16 mouse cellular contexts compared by ENCODE assay signal in the genomic region with DNA sequence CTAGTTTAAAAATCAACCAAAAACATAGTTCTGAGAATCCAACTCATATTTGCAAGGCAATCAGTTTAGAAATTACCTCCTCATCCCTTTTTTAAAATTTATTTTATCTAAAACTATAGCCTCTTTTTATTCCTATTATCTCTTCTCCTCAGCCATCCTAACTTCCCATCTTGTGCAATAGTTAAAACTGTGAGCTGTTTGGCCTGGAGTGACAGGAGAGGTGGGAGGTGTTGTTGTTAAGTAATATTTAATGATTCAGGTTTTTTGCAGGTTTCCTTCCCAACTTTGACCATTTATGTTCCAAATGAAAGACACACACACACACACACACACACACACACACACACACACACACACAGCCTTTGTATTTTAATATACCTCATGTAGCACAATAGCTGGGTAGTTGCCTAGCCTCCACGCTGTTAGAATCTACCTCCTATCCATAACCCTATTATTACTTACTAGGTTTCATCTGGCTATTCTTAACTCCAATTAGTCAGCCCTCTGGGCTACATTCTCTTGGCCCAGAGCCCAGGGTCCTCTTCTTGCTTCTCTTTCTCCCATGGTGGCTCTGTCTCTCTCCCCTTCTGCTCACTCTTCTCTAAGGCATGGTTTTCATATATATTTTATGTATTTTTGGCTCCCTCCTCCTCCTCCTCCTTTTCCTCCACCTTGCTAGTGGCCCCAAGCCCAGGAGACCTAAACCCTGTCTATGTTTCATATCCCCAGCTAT.
A peak's percentile ranks its signal among the peaks of the same experiment; 100 is the strongest.
DNase-seq lines count a peak whose midpoint lies in the region; ATAC-seq and TF ChIP-seq lines count a peak whose summit lies in the region.
"Had no signal": no experiment of that assay in that cellular context is flagged by ENCODE, and none has a peak within 500 bp of the region (broad histone marks: within the 10 kb centered on the region; RNA-seq: fewer than 3 reads in every experiment).

No protein-coding gene starts in this region.

- no peaks in the 10 kb centered on the region for H3K9me3 ChIP-seq in liver, postnatal 0 days (ENCODE audit: low read length)
- H3K9me3 ChIP-seq: forebrain, embryonic 10.5 days; stomach, embryonic 15.5 days had no signal

- peaks cover 13% of the 10 kb centered on the region for H3K4me1 ChIP-seq in liver, postnatal 0 days (ENCODE audit: insufficient read depth)
- H3K4me1 ChIP-seq: forebrain, embryonic 10.5 days; stomach, embryonic 15.5 days had no signal

- no peak overlapping the region for H3K27ac ChIP-seq in liver, postnatal 0 days (ENCODE audit: low read depth)
- H3K27ac ChIP-seq: forebrain, embryonic 10.5 days; stomach, embryonic 15.5 days had no signal

- no peaks in the 10 kb centered on the region for H3K36me3 ChIP-seq in liver, postnatal 0 days (replicated peaks; ENCODE audit: insufficient read depth, low read length)
- H3K36me3 ChIP-seq: forebrain, embryonic 10.5 days; stomach, embryonic 15.5 days had no signal

- TF ChIP-seq CTCF in liver, postnatal 0 days (IDR thresholded peaks at IDR 0.05; ENCODE audit: low read depth) = no peak

- H3K27me3 ChIP-seq in liver, postnatal 0 days (ENCODE audit: insufficient read depth, low read length) = no peaks in the 10 kb centered on the region
- H3K27me3 ChIP-seq: stomach, embryonic 15.5 days had no signal

- H3K4me2 ChIP-seq in liver, postnatal 0 days (ENCODE audit: low read depth, low read length) = no peak overlapping the region
- H3K4me2 ChIP-seq: lung, embryonic 14.5 days; stomach, embryonic 15.5 days had no signal

- ATAC-seq in liver, postnatal 0 days = 0 out of 2 replicates have a peak, but pooled peaks have one; percentile 23
- ATAC-seq in megakaryocyte-erythroid progenitor cell, adult 5-6 weeks (replicated peaks; ENCODE audit: low FRiP score, low TSS enrichment, poor library complexity, severe bottlenecking) = 0 out of 2 replicates have a peak, but pooled peaks have one; percentile 51
- ATAC-seq: inflammation-experienced regulatory T-cells, adult 6 months had no signal

- no peak overlapping the region for H3K4me3 ChIP-seq in liver, postnatal 0 days (ENCODE audit: low read depth, low read length)
- H3K4me3 ChIP-seq: forebrain, embryonic 10.5 days; stomach, embryonic 15.5 days had no signal

- DNase-seq in adrenal gland, postnatal 10 days = peak; percentile 32
- no peak for DNase-seq in adrenal gland, postnatal 4 days (ENCODE audit: low spot score in 2 of 2)
- DNase-seq in liver, postnatal 0 days = no peak
- no peak for DNase-seq in liver
- peak; percentile 27 for DNase-seq in brain, adult 2 months (ENCODE audit: low read depth, low spot score)
- DNase-seq in layer of hippocampus, adult 18-20 months (ENCODE audit: low spot score in 2 of 2) = no peak
- DNase-seq in retina, postnatal 1 day = no peak
- DNase-seq: cerebellum, adult 2 months; gastrocnemius, postnatal 36 days; layer of hippocampus, adult 9-11 months; lung, embryonic 14.5 days; thymus, postnatal 14 days had no signal

- WGBS in liver, postnatal 0 days (ENCODE audit: insufficient replicate concordance) = 69% methylated on average over 1 of the region's 1 CpGs

- H3K9ac ChIP-seq in liver, postnatal 0 days (replicated peaks) = no peak overlapping the region
- H3K9ac ChIP-seq: lung, embryonic 14.5 days; stomach, embryonic 15.5 days had no signal

- TF ChIP-seq EP300 in liver, postnatal 0 days (IDR thresholded peaks at IDR 0.05; ENCODE audit: low read depth) = no peak

Comparison
In these comparisons a context has a peak if more than half of its experiments do, and no peak if none do; other contexts are left out.
1. DNase-seq: peak in adrenal gland, postnatal 10 days (single experiment) and brain, adult 2 months (single experiment); none in adrenal gland, postnatal 4 days (0 of 2), liver, postnatal 0 days (single experiment), liver (single experiment), layer of hippocampus, adult 18-20 months (0 of 2) and retina, postnatal 1 day (single experiment).